Mouse (Mus musculus): ENCODE data around the gene Rab22a. TPM values are rescaled to one million over a fixed set of nuclear protein-coding genes. Genes with fewer than 3 reads are reported as not detected.

The Rab22a gene
- polyA plus RNA-seq, 1 experiment from 2014 or later: 36.9 TPM

- Histone ChIP-seq H3K27ac (replicated peaks) (no peak overlapping the region), H3K4me3 (no peak overlapping the region), H3K27me3 (no peaks in the 10 kb centered on the region), H3K4me1 (no peaks in the 10 kb centered on the region), H3K9me3 (no peaks in the 10 kb centered on the region), H3K36me3 (no peaks in the 10 kb centered on the region), H3K9ac (replicated peaks) (no peak overlapping the region), H3K4me2 (replicated peaks) (no peak overlapping the region)
- WGBS: 76% methylated on average over 19 of the region's 19 CpGs
- no peak for ATAC-seq (replicated peaks)
Measured at GRCm38 (mm10) chr2:173647197-173647911, 12.2 kb upstream of the Rab22a start.

GRCm38 (mm10) chr2:173649762-173650161 lies 9.8 kb upstream of the Rab22a start:
- Histone ChIP-seq H3K9me3 (no peaks in the 10 kb centered on the region), H3K4me2 (replicated peaks) (no peak overlapping the region), H3K27ac (replicated peaks) (no peak overlapping the region), H3K4me1 (no peaks in the 10 kb centered on the region), H3K4me3 (no peak overlapping the region), H3K9ac (replicated peaks) (no peak overlapping the region), H3K27me3 (no peaks in the 10 kb centered on the region), H3K36me3 (no peaks in the 10 kb centered on the region)
- ATAC-seq (replicated peaks): no peak
- WGBS: 84% methylated on average over 10 of the region's 10 CpGs

- H3K27me3 ChIP-seq: no peaks in the 10 kb centered on the region
- no peak for ATAC-seq (replicated peaks)
- WGBS: 92% methylated on average over 5 of the region's 5 CpGs
- H3K9ac ChIP-seq (replicated peaks): no peak overlapping the region
- no peak overlapping the region for H3K4me3 ChIP-seq
- H3K36me3 ChIP-seq: no peaks in the 10 kb centered on the region
- no peak overlapping the region for H3K4me2 ChIP-seq (replicated peaks)
- H3K27ac ChIP-seq (replicated peaks): no peak overlapping the region
- no peaks in the 10 kb centered on the region for H3K9me3 ChIP-seq
- H3K4me1 ChIP-seq: no peaks in the 10 kb centered on the region
Measured at GRCm38 (mm10) chr2:173653526-173653925, 6.0 kb upstream of the Rab22a start.

- no peak overlapping the region for H3K4me2 ChIP-seq (replicated peaks)
- H3K27me3 ChIP-seq: no peaks in the 10 kb centered on the region
Measured at GRCm38 (mm10) chr2:173657736-173658135, 1.8 kb upstream of the Rab22a start.

GRCm38 (mm10) chr2:173658517-173658916 lies 1.0 kb upstream of the Rab22a start:
- ATAC-seq (replicated peaks): no peak
- Histone ChIP-seq H3K4me3 (peak overlapping the region; percentile 96; the same call in 1 of the 2 replicates), H3K36me3 (peaks cover 8% of the 10 kb centered on the region; the same call in 1 of the 2 replicates), H3K4me1 (peaks cover 18% of the 10 kb centered on the region), H3K27me3 (no peaks in the 10 kb centered on the region), H3K4me2 (replicated peaks) (peak overlapping the region; percentile 59), H3K9ac (replicated peaks) (no peak overlapping the region), H3K27ac (replicated peaks) (no peak overlapping the region), H3K9me3 (no peaks in the 10 kb centered on the region)
- 89% methylated on average over 4 of the region's 4 CpGs for WGBS

More at GRCm38 (mm10) chr2:173657736-173658135, 1.8 kb upstream of the Rab22a start:
- ATAC-seq (replicated peaks): no peak
- Histone ChIP-seq H3K27ac (replicated peaks) (no peak overlapping the region), H3K9me3 (no peaks in the 10 kb centered on the region), H3K36me3 (peaks cover 8% of the 10 kb centered on the region; the same call in 1 of the 2 replicates), H3K4me1 (peaks cover 18% of the 10 kb centered on the region), H3K4me3 (no peak overlapping the region), H3K9ac (replicated peaks) (no peak overlapping the region)
- WGBS: 94% methylated on average over 6 of the region's 6 CpGs

- Histone ChIP-seq H3K36me3 (peaks cover 10% of the 10 kb centered on the region; the same call in 1 of the 2 replicates), H3K4me1 (peaks cover 18% of the 10 kb centered on the region), H3K9ac (replicated peaks) (peak overlapping the region; percentile 80), H3K27ac (replicated peaks) (peak overlapping the region; percentile 20; the same call in 1 of the 2 replicates), H3K27me3 (no peaks in the 10 kb centered on the region), H3K9me3 (no peaks in the 10 kb centered on the region), H3K4me3 (peak overlapping the region; percentile 96), H3K4me2 (replicated peaks) (peak overlapping the region; percentile 74)
- peak; percentile 81 for ATAC-seq (replicated peaks)
- 1% methylated on average over 32 of the region's 52 CpGs for WGBS
Measured at GRCm38 (mm10) chr2:173659926-173660684, 545 bp downstream of the Rab22a start.

GRCm38 (mm10) chr2:173662255-173662950 lies 2.8 kb downstream of the Rab22a start:
- no peak for ATAC-seq (replicated peaks)
- H3K27ac ChIP-seq (replicated peaks): no peak overlapping the region
- H3K4me3 ChIP-seq: no peak overlapping the region
- no peaks in the 10 kb centered on the region for H3K9me3 ChIP-seq
- H3K4me1 ChIP-seq: peaks cover 18% of the 10 kb centered on the region
- no peaks in the 10 kb centered on the region for H3K27me3 ChIP-seq
- no peak overlapping the region for H3K4me2 ChIP-seq (replicated peaks)
- peaks cover 17% of the 10 kb centered on the region for H3K36me3 ChIP-seq
- WGBS: 91% methylated on average over 9 of the region's 9 CpGs
- H3K9ac ChIP-seq (replicated peaks): no peak overlapping the region

GRCm38 (mm10) chr2:173664736-173665135 lies 5.2 kb downstream of the Rab22a start:
- Histone ChIP-seq H3K4me1 (peaks cover 14% of the 10 kb centered on the region), H3K27me3 (no peaks in the 10 kb centered on the region), H3K36me3 (peaks cover 17% of the 10 kb centered on the region), H3K9me3 (no peaks in the 10 kb centered on the region), H3K9ac (replicated peaks) (no peak overlapping the region), H3K4me3 (no peak overlapping the region), H3K4me2 (replicated peaks) (no peak overlapping the region), H3K27ac (replicated peaks) (no peak overlapping the region)
- ATAC-seq (replicated peaks): no peak
- 94% methylated on average over 4 of the region's 4 CpGs for WGBS

- WGBS: 93% methylated on average over 2 of the region's 2 CpGs
- Histone ChIP-seq H3K9ac (replicated peaks) (no peak overlapping the region), H3K27ac (replicated peaks) (no peak overlapping the region), H3K4me2 (replicated peaks) (no peak overlapping the region), H3K36me3 (peaks cover 17% of the 10 kb centered on the region), H3K4me1 (peaks cover 11% of the 10 kb centered on the region), H3K9me3 (no peaks in the 10 kb centered on the region), H3K4me3 (no peak overlapping the region), H3K27me3 (no peaks in the 10 kb centered on the region)
- no peak for ATAC-seq (replicated peaks)
Measured at GRCm38 (mm10) chr2:173665271-173665670, 5.7 kb downstream of the Rab22a start.

GRCm38 (mm10) chr2:173666876-173667275 lies 7.3 kb downstream of the Rab22a start:
- Histone ChIP-seq H3K27ac (replicated peaks) (no peak overlapping the region), H3K4me3 (no peak overlapping the region), H3K4me1 (peaks cover 2% of the 10 kb centered on the region), H3K9ac (replicated peaks) (no peak overlapping the region), H3K9me3 (no peaks in the 10 kb centered on the region), H3K27me3 (no peaks in the 10 kb centered on the region), H3K4me2 (replicated peaks) (no peak overlapping the region), H3K36me3 (peaks cover 17% of the 10 kb centered on the region)
- WGBS: 93% methylated on average over 3 of the region's 3 CpGs
- ATAC-seq (replicated peaks): no peak

- no peaks in the 10 kb centered on the region for H3K27me3 ChIP-seq
- H3K4me3 ChIP-seq: no peak overlapping the region
- no peak overlapping the region for H3K27ac ChIP-seq (replicated peaks)
- H3K9me3 ChIP-seq: no peaks in the 10 kb centered on the region
- WGBS: 29% methylated on average over 2 of the region's 2 CpGs
- H3K4me1 ChIP-seq: peaks cover 17% of the 10 kb centered on the region
- no peaks in the 10 kb centered on the region; the same call in 1 of the 2 replicates for H3K36me3 ChIP-seq
- no peak overlapping the region for H3K4me2 ChIP-seq (replicated peaks)
- H3K9ac ChIP-seq (replicated peaks): no peak overlapping the region
- ATAC-seq (replicated peaks): no peak
Measured at GRCm38 (mm10) chr2:173672328-173672896, 12.9 kb downstream of the Rab22a start.

All from forebrain, embryonic 15.5 days (tissue).